Mouse (Mus musculus) neural tube, embryonic 13.5 days (tissue): ENCODE data around the gene Cacnb2. TPM values are rescaled to one million over a fixed set of nuclear protein-coding genes. Genes with fewer than 3 reads are reported as not detected.

Source experiments
- ATAC-seq: fragments of 200-750 bp; cut with Nextera tagmentation; 2 replicates; pipeline ENCODE4 v1.8.0; 2017; ENCODE audit warnings: low read depth, mild to moderate bottlenecking, moderate TSS enrichment, moderate library complexity
- H3K27ac ChIP-seq: fragments of 300-500 bp; sonication (generic); replicated peaks from 2 replicates; pipeline ENCODE4 v1.5.1; 2015; ENCODE audit warnings: moderate library complexity, mild to moderate bottlenecking, inconsistent platforms
- H3K27me3 ChIP-seq: fragments of 300-500 bp; sonication (generic); 2 replicates; pipeline ENCODE4 v1.6.1; 2015; ENCODE audit warnings: mild to moderate bottlenecking, inconsistent platforms
- H3K36me3 ChIP-seq: fragments of 300-500 bp; sonication (generic); 2 replicates; pipeline ENCODE4 v1.6.1; 2015; ENCODE audit warnings: mild to moderate bottlenecking, inconsistent platforms
- H3K4me1 ChIP-seq: fragments of 300-500 bp; sonication (generic); replicated peaks from 2 replicates; pipeline ENCODE4 v1.6.1; 2015; ENCODE audit warnings: inconsistent platforms
- H3K4me2 ChIP-seq: fragments of 300-500 bp; sonication (generic); 2 replicates; pipeline ENCODE4 v1.6.1; 2015; ENCODE audit warnings: inconsistent platforms, mild to moderate bottlenecking, moderate library complexity
- H3K4me3 ChIP-seq: fragments of 300-500 bp; sonication (generic); 2 replicates; pipeline ENCODE4 v1.5.1; 2015; ENCODE audit warnings: mild to moderate bottlenecking, inconsistent platforms
- H3K9ac ChIP-seq: fragments of 300-500 bp; sonication (generic); 2 replicates; pipeline ENCODE4 v1.6.1; 2015; ENCODE audit warnings: moderate library complexity, mild to moderate bottlenecking, inconsistent platforms
- H3K9me3 ChIP-seq: fragments of 300-500 bp; sonication (generic); 2 replicates; pipeline ENCODE4 v1.6.1; 2016; ENCODE audit warnings: inconsistent platforms
- WGBS: fragments of 180-500 bp; shearing (Covaris S2); methylation state at CpG from one replicate; pipeline ENCODE4 v1.1.7; 2015; 5-methylcytosine and 5-hydroxymethylcytosine counted together
- polyA plus RNA-seq: library from polyadenylated mRNA; unstranded; fragments of >200 nt; fragmentation: Nextera tagmentation; extraction: Ambion mirVana; gene quantifications from 2 replicates; pipeline ENCODE4 v1.2.1, GENCODE M21; 2015

Gene Cacnb2
- polyA plus RNA-seq = 4.5 TPM in 2 replicates

DNA sequence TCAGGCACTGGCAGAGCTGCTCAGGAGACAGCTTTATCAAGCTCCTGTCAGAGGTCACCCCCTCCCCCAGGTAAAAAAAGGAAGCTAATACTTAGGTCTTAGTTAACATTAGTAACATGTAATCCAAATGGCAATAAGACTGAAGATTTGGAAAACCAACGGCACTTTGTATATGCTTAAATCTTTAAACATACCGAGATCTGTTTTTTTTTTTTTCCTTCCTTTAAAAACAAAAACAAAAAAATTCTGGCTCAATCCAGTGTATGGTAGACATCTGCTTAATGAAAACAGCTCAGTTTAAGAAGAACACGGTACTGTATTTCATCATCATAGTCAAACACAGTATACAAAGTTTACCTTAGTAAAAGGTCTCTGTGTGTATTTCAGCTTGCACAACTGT is at the start of gene Cacnb2:
Gene Cacnb2, plus strand, starts transcription at position 301 of the 400 bp plus-strand sequence.
- Histone ChIP-seq H3K4me1 (peaks cover 14% of the 10 kb centered on the region), H3K4me3 (peak within 1 kb of the TSS; percentile 56), H3K27me3 (peaks cover 50% of the 10 kb centered on the region), H3K9ac (peak within 1 kb of the TSS; percentile 74), H3K9me3 (no peaks in the 10 kb centered on the region), H3K36me3 (no peaks in the 10 kb centered on the region), H3K27ac (0 out of 2 replicates have a peak within 1 kb of the TSS, but pooled peaks have one; percentile 49), H3K4me2 (peak within 1 kb of the TSS; percentile 97)
- ATAC-seq = no peak
- 76% methylated on average over 3 of the region's 3 CpGs for WGBS

DNA sequence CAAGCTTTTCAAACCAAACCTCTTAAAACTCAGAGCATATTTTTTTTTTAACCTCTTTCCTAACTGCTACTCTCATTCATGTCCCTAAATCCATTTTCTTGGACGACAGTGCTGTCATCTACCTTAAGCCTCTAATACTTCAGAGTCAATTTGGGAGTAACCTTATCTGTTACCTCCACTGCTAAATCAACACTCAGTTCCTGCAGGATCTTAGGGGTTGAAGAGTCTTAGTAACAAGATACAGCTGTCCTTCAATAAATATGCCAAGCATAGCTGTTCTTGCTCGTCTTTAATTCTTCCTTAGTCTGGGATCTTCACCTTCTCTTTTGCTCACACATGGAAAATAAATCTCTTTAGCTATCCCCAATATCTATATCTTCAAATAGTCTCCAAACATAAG is 34.9 kb upstream of the Cacnb2 start:
- H3K36me3 ChIP-seq = no peaks in the 10 kb centered on the region
- WGBS = 81% methylated on average over 2 of the region's 2 CpGs
- H3K4me3 ChIP-seq = no peak overlapping the region
- H3K27me3 ChIP-seq = no peaks in the 10 kb centered on the region
- no peak overlapping the region for H3K9ac ChIP-seq
- no peak overlapping the region for H3K4me2 ChIP-seq
- H3K4me1 ChIP-seq = no peaks in the 10 kb centered on the region
- H3K9me3 ChIP-seq = no peaks in the 10 kb centered on the region
- ATAC-seq = no peak
- H3K27ac ChIP-seq = no peak overlapping the region

DNA sequence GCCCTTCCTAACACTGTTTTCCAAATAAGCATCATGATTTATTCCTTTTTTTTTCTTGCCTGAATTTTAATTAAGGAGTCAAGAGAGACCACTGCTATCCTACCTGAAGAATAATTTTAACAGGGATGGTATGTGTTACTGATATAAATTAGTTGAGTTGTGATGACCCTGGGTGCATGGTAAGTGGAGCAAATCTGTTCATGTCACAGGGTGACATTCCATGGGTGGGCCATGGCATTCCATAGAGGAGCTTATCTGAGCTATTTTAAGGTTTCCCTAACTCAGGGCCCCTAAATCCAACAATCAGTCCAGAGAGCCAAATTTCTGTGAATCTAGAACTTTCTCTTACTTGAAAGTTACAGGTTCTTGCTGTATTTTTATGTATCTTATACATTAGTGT is 31.6 kb upstream of the Cacnb2 start:
- Histone ChIP-seq H3K4me3 (no peak overlapping the region), H3K27me3 (no peaks in the 10 kb centered on the region), H3K4me2 (no peak overlapping the region), H3K9me3 (no peaks in the 10 kb centered on the region), H3K9ac (no peak overlapping the region), H3K36me3 (no peaks in the 10 kb centered on the region), H3K27ac (no peak overlapping the region), H3K4me1 (no peaks in the 10 kb centered on the region)
- ATAC-seq = no peak

DNA sequence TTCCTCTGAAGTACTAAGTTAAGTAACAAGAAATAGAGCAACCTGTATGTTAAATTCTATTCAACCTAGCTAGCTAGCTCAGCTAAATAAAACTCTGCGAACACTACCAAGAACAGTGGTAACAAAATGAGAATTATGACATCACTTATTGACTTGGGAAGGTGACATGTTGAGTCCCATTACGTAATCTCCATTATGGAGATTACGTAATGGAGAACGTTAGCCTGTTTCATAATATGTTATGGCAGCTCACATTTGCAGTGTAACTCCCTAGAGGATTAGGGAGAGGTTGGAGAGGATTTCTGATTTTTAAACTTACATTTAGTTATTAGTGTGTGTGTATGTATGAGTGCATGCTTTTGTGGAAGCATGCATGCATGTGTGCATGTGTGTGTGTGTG is 13.3 kb upstream of the Cacnb2 start:
- H3K36me3 ChIP-seq = no peaks in the 10 kb centered on the region
- H3K27ac ChIP-seq = no peak overlapping the region
- no peak overlapping the region for H3K4me2 ChIP-seq
- no peak for ATAC-seq
- H3K4me3 ChIP-seq = no peak overlapping the region
- WGBS = 82% methylated on average over 4 of the region's 4 CpGs
- H3K9ac ChIP-seq = no peak overlapping the region
- no peaks in the 10 kb centered on the region for H3K27me3 ChIP-seq
- H3K4me1 ChIP-seq = no peaks in the 10 kb centered on the region
- no peaks in the 10 kb centered on the region for H3K9me3 ChIP-seq

DNA sequence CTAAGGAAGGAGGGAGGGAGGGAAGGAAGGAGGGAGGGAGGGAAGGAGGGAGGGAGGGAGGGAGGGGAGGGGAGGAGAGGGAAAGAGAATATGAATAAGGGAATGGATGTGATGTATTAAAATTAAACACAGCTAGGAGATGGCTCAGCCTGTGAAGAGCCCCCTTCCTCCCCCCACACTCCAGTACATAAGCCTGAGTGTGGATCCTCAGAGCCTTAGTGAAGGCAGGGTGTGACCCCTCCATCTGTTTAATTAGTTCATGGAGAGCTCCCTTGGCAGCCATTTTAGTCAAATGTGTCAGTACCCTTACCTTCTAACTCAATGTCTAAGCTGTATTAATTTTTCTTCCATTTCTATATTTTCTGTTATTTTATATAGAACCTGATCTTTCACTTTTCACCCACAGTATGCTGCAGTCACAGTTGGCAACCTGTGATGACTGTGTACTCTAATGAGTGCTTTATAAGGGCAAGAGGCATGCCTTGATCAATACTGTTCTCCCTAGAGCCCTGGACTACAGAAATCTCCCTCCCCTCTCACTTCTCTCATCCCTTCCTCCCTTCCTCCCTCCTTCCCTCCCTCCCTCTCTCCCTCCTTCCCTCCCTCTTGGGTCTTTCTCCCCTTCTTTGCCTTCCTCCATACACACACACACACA is 4.9 kb upstream of the Cacnb2 start:
- H3K9ac ChIP-seq = no peak overlapping the region
- H3K9me3 ChIP-seq = no peaks in the 10 kb centered on the region
- H3K36me3 ChIP-seq = no peaks in the 10 kb centered on the region
- no peak overlapping the region for H3K4me2 ChIP-seq
- ATAC-seq = no peak
- H3K4me3 ChIP-seq = no peak overlapping the region
- H3K4me1 ChIP-seq = no peaks in the 10 kb centered on the region
- no peak overlapping the region for H3K27ac ChIP-seq
- H3K27me3 ChIP-seq = peaks cover 12% of the 10 kb centered on the region

DNA sequence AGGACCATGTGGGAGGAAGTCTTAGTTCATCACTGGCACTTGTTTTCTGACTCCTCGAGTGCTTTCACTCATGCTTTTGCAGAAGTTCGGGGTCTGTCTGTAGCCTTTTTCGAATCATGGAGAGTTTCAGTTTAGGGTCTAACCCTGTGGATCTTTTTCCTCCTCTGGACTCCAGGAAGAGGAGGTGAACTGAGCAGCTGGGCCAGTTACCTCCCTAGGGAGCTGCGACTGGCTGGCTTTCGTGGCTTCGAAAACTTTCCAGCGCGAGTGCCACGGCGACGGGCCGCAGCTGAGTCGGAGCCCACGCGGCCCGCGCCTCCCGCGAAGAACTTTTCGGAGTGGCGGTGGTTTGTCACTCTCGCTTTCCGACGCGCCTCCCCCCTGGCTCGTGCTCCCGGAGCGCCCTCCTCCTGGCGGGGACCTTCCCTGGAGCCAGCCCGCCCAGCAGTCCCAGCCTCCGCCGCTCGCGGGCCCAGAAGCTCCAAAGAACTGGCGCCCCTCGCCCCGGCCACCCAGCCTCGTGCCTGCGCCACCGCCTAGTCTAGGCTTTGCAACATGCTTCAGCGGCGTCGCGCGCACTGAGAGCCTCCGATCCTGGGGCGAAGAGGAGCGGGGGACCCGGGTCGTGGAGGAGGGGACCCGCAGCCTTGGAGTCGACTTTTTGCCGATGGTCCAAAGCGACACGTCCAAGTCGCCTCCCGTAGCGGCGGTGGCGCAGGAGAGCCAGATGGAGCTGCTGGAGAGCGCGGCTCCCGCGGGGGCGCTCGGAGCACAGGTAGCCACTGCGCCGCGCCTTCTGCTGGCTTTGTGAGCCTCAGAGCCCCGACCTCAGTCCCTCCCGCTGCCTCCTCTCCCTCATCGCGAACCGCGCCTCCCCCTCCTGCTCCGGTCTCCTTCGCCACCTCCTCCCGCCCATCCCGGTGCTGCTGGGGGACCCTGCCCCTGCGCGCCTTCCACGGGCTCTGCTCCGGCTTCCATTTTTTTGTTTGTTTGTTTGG is 1.2 kb downstream of the Cacnb2 start:
- no peaks in the 10 kb centered on the region for H3K36me3 ChIP-seq
- WGBS = under 1% methylated on average over 77 of the region's 83 CpGs
- no peaks in the 10 kb centered on the region for H3K9me3 ChIP-seq
- H3K9ac ChIP-seq = peak overlapping the region; percentile 74
- ATAC-seq = peak; percentile 91
- H3K4me2 ChIP-seq = peak overlapping the region; percentile 97
- H3K27ac ChIP-seq = peak overlapping the region; percentile 49; the same call in 1 of the 2 replicates
- peaks cover 53% of the 10 kb centered on the region for H3K27me3 ChIP-seq
- H3K4me3 ChIP-seq = peak overlapping the region; percentile 56
- peaks cover 19% of the 10 kb centered on the region for H3K4me1 ChIP-seq

DNA sequence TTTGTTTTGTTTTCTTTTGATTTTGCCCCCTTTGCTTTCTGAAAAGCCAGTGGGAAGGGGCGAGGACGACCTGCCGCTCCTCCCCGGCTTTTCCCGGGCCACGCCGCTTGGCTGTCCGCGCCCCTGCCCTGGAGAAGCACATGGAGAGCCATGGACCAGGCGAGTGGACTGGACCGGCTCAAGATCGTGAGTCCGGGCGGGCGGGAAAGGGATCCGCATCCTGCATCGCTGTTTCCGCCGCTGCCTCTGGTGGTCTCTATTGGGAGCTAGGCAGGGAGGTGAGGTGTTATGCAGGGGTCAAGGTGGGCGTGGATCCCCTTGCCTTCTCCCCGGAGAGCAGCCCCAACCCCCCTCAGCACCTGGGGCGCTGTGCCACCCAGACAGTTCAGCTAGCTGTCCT is 1.9 kb downstream of the Cacnb2 start:
- ATAC-seq = peak; percentile 77
- Histone ChIP-seq H3K27me3 (peaks cover 53% of the 10 kb centered on the region), H3K36me3 (no peaks in the 10 kb centered on the region), H3K9ac (peak overlapping the region; percentile 74), H3K4me1 (peaks cover 24% of the 10 kb centered on the region), H3K9me3 (no peaks in the 10 kb centered on the region), H3K4me2 (peak overlapping the region; percentile 97), H3K27ac (peak overlapping the region; percentile 49; the same call in 1 of the 2 replicates), H3K4me3 (peak overlapping the region; percentile 56)
- under 1% methylated on average over 22 of the region's 22 CpGs for WGBS

DNA sequence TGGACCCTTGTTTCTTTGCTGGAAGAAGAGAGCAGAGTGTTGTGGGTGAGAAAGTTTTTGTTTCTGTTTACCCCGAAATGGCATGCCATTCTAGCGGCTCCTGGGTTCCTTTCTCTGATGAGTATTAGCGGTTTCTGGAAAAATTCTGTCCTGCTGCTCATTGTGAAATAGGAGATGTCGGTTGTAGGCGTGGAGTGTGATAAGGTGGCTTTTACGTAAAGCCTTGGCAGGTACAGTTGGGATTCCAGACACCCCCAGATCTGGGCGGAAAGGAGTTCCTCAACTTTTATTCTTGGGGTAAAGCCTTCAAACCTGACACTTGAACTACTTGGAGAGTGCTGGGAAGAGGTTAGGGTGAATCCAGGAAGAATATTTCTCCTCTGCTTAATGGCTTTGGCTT is 2.3 kb downstream of the Cacnb2 start:
- H3K27me3 ChIP-seq = peaks cover 53% of the 10 kb centered on the region
- no peaks in the 10 kb centered on the region for H3K9me3 ChIP-seq
- H3K4me2 ChIP-seq = peak overlapping the region; percentile 97
- 11% methylated on average over 7 of the region's 7 CpGs for WGBS
- H3K27ac ChIP-seq = no peak overlapping the region
- peak overlapping the region; percentile 56 for H3K4me3 ChIP-seq
- no peak for ATAC-seq
- peaks cover 28% of the 10 kb centered on the region for H3K4me1 ChIP-seq
- peak overlapping the region; percentile 74 for H3K9ac ChIP-seq
- no peaks in the 10 kb centered on the region for H3K36me3 ChIP-seq

DNA sequence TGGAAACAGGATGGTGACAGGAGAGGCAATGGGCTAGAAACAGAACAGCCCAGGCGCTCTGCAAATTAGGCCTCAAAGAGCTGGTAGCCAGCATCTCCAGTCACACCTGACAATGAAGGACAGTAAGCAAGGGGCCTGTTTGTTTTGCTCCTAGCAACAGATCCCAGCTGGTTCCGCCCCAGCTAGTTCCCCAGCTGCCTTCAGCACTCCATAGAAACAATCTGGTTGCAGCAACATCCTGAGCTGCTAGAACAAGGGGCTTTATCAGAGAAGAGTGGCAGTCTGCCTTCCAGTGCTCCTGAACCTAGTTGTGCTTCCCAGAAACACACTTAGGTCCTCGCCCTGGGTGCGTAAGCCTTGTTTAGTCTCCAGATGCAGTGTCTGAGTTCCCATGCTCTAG is 5.7 kb downstream of the Cacnb2 start:
- Histone ChIP-seq H3K27ac (0 out of 2 replicates have a peak overlapping the region, but pooled peaks have one; percentile 9), H3K9ac (no peak overlapping the region), H3K36me3 (no peaks in the 10 kb centered on the region), H3K27me3 (peaks cover 38% of the 10 kb centered on the region), H3K4me2 (no peak overlapping the region), H3K4me3 (no peak overlapping the region), H3K4me1 (peaks cover 25% of the 10 kb centered on the region), H3K9me3 (no peaks in the 10 kb centered on the region)
- no peak for ATAC-seq
- WGBS = 39% methylated on average over 4 of the region's 4 CpGs

DNA sequence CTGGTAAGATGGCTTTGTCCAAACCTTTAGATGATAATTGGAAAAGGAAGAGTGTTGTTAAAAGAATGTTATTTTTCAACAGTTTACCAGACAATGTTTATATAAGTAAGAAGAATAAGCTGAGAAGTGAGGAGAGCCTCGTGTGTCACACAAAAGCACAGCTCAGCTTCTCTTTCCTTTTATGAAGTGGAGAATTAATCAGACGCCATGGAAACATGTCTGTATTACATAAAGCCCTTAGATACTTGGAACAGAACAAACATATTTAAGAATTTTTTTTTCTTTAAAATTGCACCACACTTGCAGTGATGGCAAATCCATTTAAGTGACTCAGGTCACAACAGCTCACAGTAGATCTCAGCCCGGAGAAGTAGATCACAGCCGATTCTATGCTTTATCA is 9.8 kb downstream of the Cacnb2 start:
- WGBS = 72% methylated on average over 4 of the region's 4 CpGs
- no peaks in the 10 kb centered on the region for H3K9me3 ChIP-seq

DNA sequence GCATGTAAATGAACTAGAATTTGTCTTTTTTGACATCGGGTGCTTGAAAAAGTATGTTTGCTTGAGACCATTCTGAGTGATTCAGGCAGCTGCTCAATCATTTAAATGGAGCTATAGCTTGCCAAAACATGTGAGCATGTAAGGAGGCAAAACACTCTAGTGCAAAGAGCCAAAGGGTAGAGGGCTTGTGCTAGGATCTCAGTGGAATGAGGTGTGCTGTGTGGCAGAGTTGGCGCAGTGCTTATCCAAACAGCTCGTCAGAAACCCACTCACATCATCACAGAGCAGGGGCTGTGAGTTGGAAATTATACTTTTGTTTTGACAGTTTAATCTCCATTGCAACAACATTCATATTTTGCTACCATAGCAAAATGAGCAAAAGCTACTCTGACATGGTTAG is 13.5 kb downstream of the Cacnb2 start:
- no peak for ATAC-seq
- H3K27ac ChIP-seq = no peak overlapping the region
- H3K4me2 ChIP-seq = no peak overlapping the region
- no peak overlapping the region for H3K9ac ChIP-seq
- WGBS = 85% methylated on average over 3 of the region's 3 CpGs
- H3K36me3 ChIP-seq = no peaks in the 10 kb centered on the region
- H3K9me3 ChIP-seq = no peaks in the 10 kb centered on the region
- no peak overlapping the region for H3K4me3 ChIP-seq
- no peaks in the 10 kb centered on the region; the same call in 1 of the 2 replicates for H3K27me3 ChIP-seq
- H3K4me1 ChIP-seq = no peaks in the 10 kb centered on the region

More for the DNA sequence above, 9.8 kb downstream of the Cacnb2 start:
- no peak for ATAC-seq
- Histone ChIP-seq H3K27ac (no peak overlapping the region), H3K4me3 (no peak overlapping the region), H3K4me1 (peaks cover 14% of the 10 kb centered on the region), H3K4me2 (no peak overlapping the region), H3K27me3 (peaks cover 4% of the 10 kb centered on the region), H3K36me3 (no peaks in the 10 kb centered on the region), H3K9ac (no peak overlapping the region)

DNA sequence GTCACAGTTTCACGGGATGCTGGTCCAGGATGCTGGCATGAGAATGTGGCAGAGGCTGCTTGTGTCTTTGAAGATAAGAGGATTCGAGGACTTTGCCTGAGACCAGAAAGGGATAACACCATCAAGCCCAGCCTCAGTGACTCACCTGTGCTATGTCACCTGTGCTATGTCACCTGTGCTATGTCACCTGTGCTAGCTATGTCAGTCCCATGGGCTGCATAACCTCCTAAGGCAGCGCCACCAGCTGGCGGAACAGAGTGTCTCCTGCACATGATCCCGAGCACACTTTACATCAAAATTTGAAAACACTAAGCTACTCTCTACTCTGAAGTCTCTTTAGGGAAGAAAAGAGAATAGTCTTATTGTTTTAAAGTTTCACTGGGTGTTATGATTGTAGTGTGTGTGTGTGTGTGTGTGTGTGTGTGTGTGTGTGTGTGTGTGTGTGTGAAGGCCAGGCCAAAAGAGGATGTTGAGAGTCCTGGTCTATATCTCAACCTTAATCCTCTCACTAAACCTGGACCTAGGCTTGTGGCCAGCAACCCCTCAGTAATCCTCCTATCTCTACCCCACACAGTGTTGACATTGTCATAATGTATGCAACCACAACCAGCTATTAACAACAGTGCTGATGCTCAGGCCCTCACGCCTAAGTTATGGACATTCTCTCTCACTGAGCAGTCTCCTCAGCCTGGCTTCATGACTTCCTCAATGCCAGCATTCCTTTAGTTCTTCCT is 17.4 kb downstream of the Cacnb2 start:
- Histone ChIP-seq H3K9me3 (no peaks in the 10 kb centered on the region), H3K4me3 (no peak overlapping the region), H3K36me3 (no peaks in the 10 kb centered on the region), H3K4me1 (no peaks in the 10 kb centered on the region), H3K27me3 (no peaks in the 10 kb centered on the region), H3K27ac (no peak overlapping the region), H3K9ac (no peak overlapping the region), H3K4me2 (no peak overlapping the region)
- ATAC-seq = no peak
- WGBS = 84% methylated on average over 6 of the region's 6 CpGs
